Mouse (Mus musculus) heart, embryonic 12.5 days (tissue): ENCODE measurements around the gene Banp. TPM values are rescaled to one million over a fixed set of nuclear protein-coding genes. Genes with fewer than 3 reads are reported as not detected.

Experiments used
- ATAC-seq: fragments of 200-750 bp; cut with Nextera tagmentation; 2 replicates; pipeline ENCODE4 v1.8.0; 2017; ENCODE audit warnings: moderate TSS enrichment, moderate library complexity; ENCODE audit not compliant: insufficient number of reproducible peaks, low FRiP score
- H3K27ac ChIP-seq: fragments of 300-500 bp; sonication (generic); 2 replicates; pipeline ENCODE4 v1.5.1; 2016; ENCODE audit warnings: mild to moderate bottlenecking, moderate library complexity; ENCODE audit not compliant: poor library complexity, severe bottlenecking
- H3K27me3 ChIP-seq: fragments of 300-500 bp; sonication (generic); replicated peaks from 2 replicates; pipeline ENCODE4 v1.6.1; 2016; ENCODE audit warnings: mild to moderate bottlenecking, moderate library complexity
- H3K36me3 ChIP-seq: fragments of 300-500 bp; sonication (generic); 2 replicates; pipeline ENCODE4 v1.6.1; 2016; ENCODE audit warnings: mild to moderate bottlenecking, moderate library complexity
- H3K4me1 ChIP-seq: fragments of 300-500 bp; sonication (generic); replicated peaks from 2 replicates; pipeline ENCODE4 v1.6.1; 2016; ENCODE audit warnings: mild to moderate bottlenecking
- H3K4me2 ChIP-seq: fragments of 300-500 bp; sonication (generic); 2 replicates; pipeline ENCODE4 v1.6.1; 2016; ENCODE audit warnings: mild to moderate bottlenecking, moderate library complexity
- H3K4me3 ChIP-seq: fragments of 300-500 bp; sonication (generic); 2 replicates; pipeline ENCODE4 v1.5.1; 2016; ENCODE audit warnings: mild to moderate bottlenecking
- H3K9ac ChIP-seq: fragments of 300-500 bp; sonication (generic); 2 replicates; pipeline ENCODE4 v1.6.1; 2016; ENCODE audit warnings: mild to moderate bottlenecking, moderate library complexity
- H3K9me3 ChIP-seq: fragments of 300-500 bp; sonication (generic); replicated peaks from 2 replicates; pipeline ENCODE4 v1.6.1; 2016; ENCODE audit warnings: mild to moderate bottlenecking, moderate library complexity
- WGBS: fragments of 180-500 bp; shearing (Covaris S2); methylation state at CpG from one replicate; pipeline ENCODE4 v1.1.7; 2016; 5-methylcytosine and 5-hydroxymethylcytosine counted together
- polyA plus RNA-seq: library from polyadenylated mRNA; unstranded; fragments of >200 nt; fragmentation: Nextera tagmentation; extraction: Ambion mirVana; gene quantifications from 2 replicates; pipeline ENCODE4 v1.2.1, GENCODE M21; 2016

Banp gene
- polyA plus RNA-seq, 1 experiment from 2014 or later, result 31.8 TPM

DNA sequence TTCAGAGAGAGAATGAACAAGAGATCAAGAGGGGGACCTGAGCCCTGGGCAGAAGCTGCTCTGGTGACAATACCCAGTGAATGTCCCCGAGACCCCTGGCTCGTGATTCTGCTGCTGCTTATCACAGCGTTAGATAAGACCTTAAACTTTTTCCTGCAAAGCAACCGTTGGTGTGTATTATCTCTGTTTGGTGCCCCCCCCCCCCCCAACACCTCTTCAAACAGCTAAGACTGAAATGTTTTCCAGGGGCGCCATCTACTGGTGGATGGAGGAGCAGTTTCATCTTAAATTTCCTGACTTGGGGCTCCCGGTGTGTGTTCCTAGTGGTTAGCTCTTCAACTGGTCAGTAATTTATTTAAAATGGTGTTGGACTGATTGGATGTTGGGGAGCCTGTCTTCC is 39.9 kb upstream of the Banp start:
- Histone ChIP-seq H3K9me3 (no peaks in the 10 kb centered on the region), H3K9ac (no peak overlapping the region), H3K27me3 (0 out of 2 replicates have a peak, but pooled peaks cover 10% of the 10 kb centered on the region), H3K4me2 (0 out of 2 replicates have a peak overlapping the region, but pooled peaks have one; percentile 23), H3K4me1 (peaks cover 35% of the 10 kb centered on the region), H3K27ac (no peak overlapping the region), H3K4me3 (no peak overlapping the region), H3K36me3 (no peaks in the 10 kb centered on the region)
- WGBS, result 2% methylated on average over 6 of the region's 6 CpGs
- no peak for ATAC-seq

DNA sequence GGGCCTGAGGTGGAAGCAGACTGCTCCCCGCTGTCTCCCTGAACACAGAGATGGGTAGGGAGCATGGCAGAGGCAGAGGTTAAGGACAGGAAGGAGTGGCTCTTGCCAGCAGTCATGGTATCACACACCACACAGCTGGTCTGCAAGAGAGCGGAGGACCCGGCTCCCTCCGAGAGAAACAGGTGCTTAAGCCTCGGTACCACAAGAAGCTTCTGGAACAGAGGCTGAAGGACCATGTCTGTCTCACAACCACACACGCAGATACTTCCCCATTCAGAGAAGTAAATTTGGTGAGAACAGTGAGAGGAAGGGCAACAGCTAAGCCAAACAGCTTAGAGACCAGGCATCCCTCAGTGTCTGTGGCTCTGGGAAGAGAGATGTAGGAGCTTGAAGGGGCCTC is 38.1 kb upstream of the Banp start:
- Histone ChIP-seq H3K9ac (no peak overlapping the region), H3K4me2 (no peak overlapping the region), H3K9me3 (no peaks in the 10 kb centered on the region), H3K27ac (no peak overlapping the region), H3K27me3 (0 out of 2 replicates have a peak, but pooled peaks cover 10% of the 10 kb centered on the region), H3K4me1 (peaks cover 20% of the 10 kb centered on the region), H3K4me3 (no peak overlapping the region), H3K36me3 (no peaks in the 10 kb centered on the region)
- no peak for ATAC-seq
- 85% methylated on average over 6 of the region's 6 CpGs for WGBS

DNA sequence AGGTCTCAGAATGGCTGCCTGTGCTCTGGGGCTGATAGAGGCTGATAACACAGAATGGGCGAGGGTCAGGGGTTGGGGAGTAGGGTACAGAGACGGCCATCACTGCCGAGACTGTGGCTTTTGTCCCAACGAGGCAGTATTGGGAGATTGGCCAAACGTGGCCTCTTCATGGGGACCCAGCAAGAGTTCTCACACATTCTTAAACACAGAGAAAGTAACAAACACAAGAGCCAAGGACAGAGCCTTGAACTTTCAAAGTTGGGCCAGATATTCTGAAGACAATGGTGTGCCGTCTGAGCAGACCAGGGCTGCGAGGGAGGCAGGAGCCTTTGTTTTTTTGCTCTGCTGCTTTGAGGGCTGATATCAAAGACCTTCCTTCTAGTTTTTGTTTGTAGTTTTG is 37.6 kb upstream of the Banp start:
- no peaks in the 10 kb centered on the region for H3K9me3 ChIP-seq
- WGBS, result 56% methylated on average over 7 of the region's 7 CpGs
- no peak overlapping the region for H3K4me3 ChIP-seq
- H3K27me3 ChIP-seq, result 0 out of 2 replicates have a peak, but pooled peaks cover 10% of the 10 kb centered on the region
- no peaks in the 10 kb centered on the region for H3K36me3 ChIP-seq
- H3K27ac ChIP-seq, result no peak overlapping the region
- no peak for ATAC-seq
- H3K4me1 ChIP-seq, result peaks cover 15% of the 10 kb centered on the region
- H3K4me2 ChIP-seq, result no peak overlapping the region
- no peak overlapping the region for H3K9ac ChIP-seq

DNA sequence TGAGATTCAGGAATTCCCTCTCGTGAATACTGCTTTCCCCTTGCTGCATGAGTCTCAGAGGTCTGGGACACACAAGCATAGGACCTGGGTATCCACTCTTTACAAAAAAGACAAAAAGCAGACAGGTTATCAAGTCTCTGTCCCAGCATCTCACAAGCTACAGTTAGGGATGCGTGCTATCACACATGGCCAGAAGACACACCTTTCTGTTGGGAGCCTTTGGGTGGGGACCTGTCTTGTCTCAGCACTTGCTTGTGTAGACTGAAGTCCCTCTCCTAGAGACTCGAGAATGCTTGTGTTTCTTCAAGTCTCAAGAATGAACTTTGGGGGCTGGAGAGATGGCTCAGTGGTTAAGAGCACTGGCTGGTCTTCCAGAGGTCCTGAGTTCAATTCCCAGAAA is 36.7 kb upstream of the Banp start:
- no peak overlapping the region for H3K27ac ChIP-seq
- H3K4me1 ChIP-seq, result peaks cover 13% of the 10 kb centered on the region
- 0 out of 2 replicates have a peak, but pooled peaks cover 10% of the 10 kb centered on the region for H3K27me3 ChIP-seq
- no peak overlapping the region for H3K9ac ChIP-seq
- H3K4me3 ChIP-seq, result no peak overlapping the region
- no peaks in the 10 kb centered on the region for H3K36me3 ChIP-seq
- H3K4me2 ChIP-seq, result no peak overlapping the region
- ATAC-seq, result no peak
- 63% methylated on average over 3 of the region's 3 CpGs for WGBS
- H3K9me3 ChIP-seq, result no peaks in the 10 kb centered on the region

DNA sequence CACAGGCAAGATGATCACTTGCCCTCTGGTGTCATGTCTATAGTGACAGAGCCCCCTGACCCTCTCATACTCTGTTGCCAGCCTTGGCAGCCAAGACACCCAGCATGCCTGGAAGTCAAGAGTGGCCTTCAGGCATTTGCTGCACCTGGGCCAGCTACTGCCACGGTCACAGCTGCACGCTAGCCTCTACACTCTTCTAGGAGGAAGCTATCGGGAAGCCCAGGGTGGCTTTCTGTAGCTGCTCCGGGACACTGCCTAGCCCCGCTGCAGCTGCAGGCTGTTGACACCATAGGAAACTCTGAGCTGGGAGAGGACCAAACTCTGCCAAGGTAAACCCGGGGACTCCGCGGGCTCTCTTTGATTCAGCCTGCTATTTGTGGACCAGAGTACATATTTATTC is 36.2 kb upstream of the Banp start:
- H3K9me3 ChIP-seq, result no peaks in the 10 kb centered on the region
- no peaks in the 10 kb centered on the region for H3K36me3 ChIP-seq
- no peak for ATAC-seq
- no peak overlapping the region for H3K4me3 ChIP-seq
- WGBS, result 79% methylated on average over 8 of the region's 8 CpGs
- H3K27me3 ChIP-seq, result 0 out of 2 replicates have a peak, but pooled peaks cover 10% of the 10 kb centered on the region
- H3K4me1 ChIP-seq, result peaks cover 8% of the 10 kb centered on the region; the same call in 1 of the 2 replicates
- H3K4me2 ChIP-seq, result no peak overlapping the region
- H3K9ac ChIP-seq, result no peak overlapping the region
- no peak overlapping the region for H3K27ac ChIP-seq

DNA sequence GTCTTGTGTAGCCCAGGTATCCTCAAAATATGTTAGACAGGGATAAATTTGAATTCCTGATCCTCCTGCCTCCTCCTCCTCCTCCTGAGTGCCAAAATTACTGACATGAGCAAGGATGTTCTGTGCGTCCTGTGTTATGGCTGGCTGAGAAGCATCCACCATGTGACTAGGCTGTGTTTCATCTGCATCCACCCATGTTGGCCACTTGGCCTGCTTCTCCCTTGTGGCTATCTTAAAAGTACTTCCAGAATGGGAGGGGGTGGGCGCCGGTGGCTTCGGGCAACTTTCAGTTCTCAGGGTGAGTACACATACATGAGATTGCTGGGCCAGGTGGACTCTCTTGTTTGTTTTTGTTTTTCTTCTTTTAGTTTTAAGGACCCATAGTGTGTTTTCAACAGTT is 30.4 kb upstream of the Banp start:
- ATAC-seq, result no peak
- Histone ChIP-seq H3K4me3 (no peak overlapping the region), H3K27me3 (no peaks in the 10 kb centered on the region; the same call in 1 of the 2 replicates), H3K4me1 (0 out of 2 replicates have a peak, but pooled peaks cover 7% of the 10 kb centered on the region), H3K27ac (no peak overlapping the region), H3K9me3 (no peaks in the 10 kb centered on the region; the same call in 1 of the 2 replicates), H3K9ac (no peak overlapping the region), H3K4me2 (no peak overlapping the region), H3K36me3 (no peaks in the 10 kb centered on the region)
- 61% methylated on average over 4 of the region's 4 CpGs for WGBS

DNA sequence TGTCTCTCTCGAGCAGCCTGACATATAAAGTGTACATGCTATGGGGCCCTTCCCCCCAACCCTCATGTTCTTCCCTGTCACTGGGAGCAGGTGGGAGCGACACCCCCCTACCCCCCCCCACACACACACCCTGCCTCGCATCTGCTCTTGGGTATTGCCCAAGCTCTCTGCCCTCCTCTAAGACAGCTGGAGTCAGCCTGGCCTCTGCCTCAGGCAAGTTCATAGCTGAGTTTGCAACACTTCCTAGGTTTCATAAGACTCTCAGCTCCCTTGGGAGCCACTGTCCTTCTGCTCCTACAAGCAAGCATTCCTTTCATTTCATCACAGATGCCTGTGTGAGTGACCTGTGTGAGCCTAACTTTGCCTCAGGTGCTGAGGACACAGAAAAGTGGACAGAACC is 29.8 kb upstream of the Banp start:
- H3K4me3 ChIP-seq, result no peak overlapping the region
- no peak overlapping the region for H3K27ac ChIP-seq
- H3K4me2 ChIP-seq, result no peak overlapping the region
- 56% methylated on average over 3 of the region's 3 CpGs for WGBS
- no peak for ATAC-seq
- no peaks in the 10 kb centered on the region for H3K36me3 ChIP-seq
- no peak overlapping the region for H3K9ac ChIP-seq
- no peaks in the 10 kb centered on the region; the same call in 1 of the 2 replicates for H3K9me3 ChIP-seq
- H3K27me3 ChIP-seq, result no peaks in the 10 kb centered on the region; the same call in 1 of the 2 replicates
- H3K4me1 ChIP-seq, result 0 out of 2 replicates have a peak, but pooled peaks cover 7% of the 10 kb centered on the region

DNA sequence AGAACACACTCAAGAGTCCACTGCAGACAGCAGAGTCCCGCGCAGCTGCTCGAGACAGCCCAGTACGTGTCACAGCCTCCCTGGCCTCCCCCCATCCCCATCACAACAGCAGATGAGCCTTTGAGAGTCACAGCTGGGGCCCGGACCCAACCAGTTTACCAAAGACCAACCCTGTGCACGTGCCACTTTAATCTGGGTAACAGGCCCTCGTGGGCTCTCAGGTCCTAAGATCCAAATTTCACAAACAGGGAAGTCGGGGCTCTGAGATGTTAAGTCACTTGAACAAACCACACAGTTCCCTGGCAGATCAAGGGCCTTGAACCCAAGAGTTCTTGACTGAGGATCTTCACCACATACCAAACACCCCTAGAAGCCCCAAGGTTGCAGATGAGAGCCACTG is 28.0 kb upstream of the Banp start:
- Histone ChIP-seq H3K4me1 (0 out of 2 replicates have a peak, but pooled peaks cover 7% of the 10 kb centered on the region), H3K27ac (peak overlapping the region; percentile 65; the same call in 1 of the 2 replicates), H3K36me3 (no peaks in the 10 kb centered on the region), H3K27me3 (no peaks in the 10 kb centered on the region; the same call in 1 of the 2 replicates), H3K9ac (no peak overlapping the region), H3K4me3 (no peak overlapping the region), H3K9me3 (no peaks in the 10 kb centered on the region; the same call in 1 of the 2 replicates), H3K4me2 (no peak overlapping the region)
- ATAC-seq, result no peak
- 78% methylated on average over 8 of the region's 8 CpGs for WGBS

DNA sequence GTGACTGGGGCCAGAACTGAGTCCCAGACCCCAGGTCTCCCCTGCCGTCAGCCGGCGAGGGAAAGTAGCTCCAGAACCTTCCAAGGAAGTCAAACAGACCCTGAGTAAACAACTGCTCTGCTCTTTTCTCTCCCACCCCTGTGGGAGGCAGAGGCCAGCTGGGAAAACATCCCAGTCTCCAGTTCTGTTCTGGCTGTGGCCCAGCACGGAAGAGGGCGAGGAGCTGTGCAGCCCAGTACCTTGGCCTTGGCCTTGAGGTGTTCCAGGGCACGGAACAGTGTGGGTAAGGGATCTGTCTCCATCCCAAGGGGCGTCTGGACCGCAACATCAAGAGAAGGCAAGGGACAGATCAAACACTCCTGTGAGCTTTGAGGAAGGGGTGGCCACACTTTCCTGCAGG is 27.4 kb upstream of the Banp start:
- peak; percentile 74 for ATAC-seq
- Histone ChIP-seq H3K27ac (peak overlapping the region; percentile 65; the same call in 1 of the 2 replicates), H3K9me3 (no peaks in the 10 kb centered on the region; the same call in 1 of the 2 replicates), H3K4me3 (no peak overlapping the region), H3K36me3 (no peaks in the 10 kb centered on the region), H3K27me3 (no peaks in the 10 kb centered on the region; the same call in 1 of the 2 replicates), H3K9ac (no peak overlapping the region), H3K4me2 (no peak overlapping the region), H3K4me1 (0 out of 2 replicates have a peak, but pooled peaks cover 7% of the 10 kb centered on the region)
- WGBS, result 38% methylated on average over 8 of the region's 8 CpGs

DNA sequence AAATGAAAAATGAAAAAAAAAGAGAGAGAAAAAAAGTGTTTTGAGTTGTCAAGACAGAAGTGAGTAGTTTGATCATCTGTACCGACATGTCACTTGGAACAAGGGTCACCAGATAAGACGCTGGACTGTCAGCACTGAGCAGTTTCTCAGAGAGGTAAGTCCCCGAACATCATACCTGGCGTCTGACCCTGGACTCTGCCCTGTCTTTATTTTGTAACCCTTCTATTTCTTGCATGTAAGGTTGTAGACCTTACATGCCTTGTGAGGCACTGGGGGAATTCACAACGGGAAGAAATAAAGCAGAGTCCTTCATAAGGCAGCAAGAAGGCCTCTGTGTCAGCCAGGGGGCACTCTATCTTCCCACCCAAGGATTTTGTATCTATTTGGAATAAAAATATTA is 24.9 kb upstream of the Banp start:
- H3K27me3 ChIP-seq, result no peaks in the 10 kb centered on the region; the same call in 1 of the 2 replicates
- H3K9me3 ChIP-seq, result no peaks in the 10 kb centered on the region; the same call in 1 of the 2 replicates
- 70% methylated on average over 5 of the region's 5 CpGs for WGBS
- H3K4me1 ChIP-seq, result 0 out of 2 replicates have a peak, but pooled peaks cover 7% of the 10 kb centered on the region
- H3K9ac ChIP-seq, result no peak overlapping the region
- no peak overlapping the region for H3K27ac ChIP-seq
- H3K4me2 ChIP-seq, result no peak overlapping the region
- no peak overlapping the region for H3K4me3 ChIP-seq
- no peak for ATAC-seq
- no peaks in the 10 kb centered on the region for H3K36me3 ChIP-seq

DNA sequence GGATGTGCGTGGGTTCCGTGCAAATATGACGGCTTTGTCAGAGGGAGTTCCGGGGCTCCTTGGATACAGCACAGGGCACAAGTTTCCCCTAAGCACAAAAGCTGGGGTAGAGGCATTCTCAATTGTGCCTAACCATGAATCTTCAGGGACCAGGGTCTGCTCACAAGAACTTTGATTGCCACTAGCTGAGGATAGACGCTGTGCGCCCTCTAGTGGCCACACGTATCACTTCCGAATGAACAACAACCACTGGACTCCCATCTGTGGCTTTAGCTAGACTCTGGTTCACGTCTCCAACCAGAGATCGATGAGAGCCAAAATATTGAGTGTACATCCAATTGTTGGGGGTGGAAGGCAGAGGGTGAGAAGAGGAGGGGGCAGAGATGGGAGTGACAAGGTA is 23.9 kb upstream of the Banp start:
- Histone ChIP-seq H3K9me3 (no peaks in the 10 kb centered on the region; the same call in 1 of the 2 replicates), H3K27ac (no peak overlapping the region), H3K4me2 (no peak overlapping the region), H3K4me3 (no peak overlapping the region), H3K27me3 (no peaks in the 10 kb centered on the region; the same call in 1 of the 2 replicates), H3K4me1 (0 out of 2 replicates have a peak, but pooled peaks cover 3% of the 10 kb centered on the region), H3K9ac (no peak overlapping the region), H3K36me3 (no peaks in the 10 kb centered on the region)
- 32% methylated on average over 10 of the region's 10 CpGs for WGBS
- ATAC-seq, result no peak
